Mouse (Mus musculus) neural tube, embryonic 15.5 days (tissue): ENCODE results near the gene Ewsr1. TPM values are rescaled to one million over a fixed set of nuclear protein-coding genes. Genes with fewer than 3 reads are reported as not detected.

Source experiments
- ATAC-seq: fragments of 200-750 bp; cut with Nextera tagmentation; 2 replicates; pipeline ENCODE4 v1.8.0; 2017; ENCODE audit warnings: mild to moderate bottlenecking, moderate TSS enrichment, moderate library complexity; ENCODE audit not compliant: low FRiP score
- H3K27ac ChIP-seq: fragments of 300-500 bp; sonication (generic); replicated peaks from 2 replicates; pipeline ENCODE4 v1.5.1; 2015; ENCODE audit warnings: mild to moderate bottlenecking, inconsistent platforms
- H3K27me3 ChIP-seq: fragments of 300-500 bp; sonication (generic); replicated peaks from 2 replicates; pipeline ENCODE4 v1.6.1; 2015; ENCODE audit warnings: inconsistent platforms
- H3K36me3 ChIP-seq: fragments of 300-500 bp; sonication (generic); 2 replicates; pipeline ENCODE4 v1.6.1; 2015; ENCODE audit warnings: inconsistent platforms
- H3K4me1 ChIP-seq: fragments of 300-500 bp; sonication (generic); 2 replicates; pipeline ENCODE4 v1.6.1; 2015; ENCODE audit warnings: inconsistent platforms
- H3K4me2 ChIP-seq: fragments of 300-500 bp; sonication (generic); 2 replicates; pipeline ENCODE4 v1.6.1; 2015; ENCODE audit warnings: inconsistent platforms, mild to moderate bottlenecking, moderate library complexity
- H3K4me3 ChIP-seq: fragments of 300-500 bp; sonication (generic); replicated peaks from 2 replicates; pipeline ENCODE4 v1.5.1; 2015; ENCODE audit warnings: mild to moderate bottlenecking, inconsistent platforms
- H3K9ac ChIP-seq: fragments of 300-500 bp; sonication (generic); replicated peaks from 2 replicates; pipeline ENCODE4 v1.6.1; 2015; ENCODE audit warnings: mild to moderate bottlenecking, inconsistent platforms
- H3K9me3 ChIP-seq: fragments of 300-500 bp; sonication (generic); replicated peaks from 2 replicates; pipeline ENCODE4 v1.6.1; 2016; ENCODE audit warnings: inconsistent platforms
- WGBS: fragments of 180-500 bp; shearing (Covaris S2); methylation state at CpG from one replicate; pipeline ENCODE4 v1.1.7; 2015; ENCODE audit warnings: mixed read lengths; 5-methylcytosine and 5-hydroxymethylcytosine counted together
- polyA plus RNA-seq: library from polyadenylated mRNA; unstranded; fragments of >200 nt; fragmentation: Nextera tagmentation; extraction: Ambion mirVana; gene quantifications from 2 replicates; pipeline ENCODE4 v1.2.1, GENCODE M21; 2015

The Ewsr1 gene
- polyA plus RNA-seq, 1 experiment from 2014 or later = 533 TPM

- 37% methylated on average over 23 of the region's 23 CpGs for WGBS
- H3K4me2 ChIP-seq = no peak overlapping the region
- no peak for ATAC-seq
- H3K27me3 ChIP-seq = peaks cover 54% of the 10 kb centered on the region
- no peaks in the 10 kb centered on the region for H3K9me3 ChIP-seq
- peaks cover 44% of the 10 kb centered on the region for H3K4me1 ChIP-seq
- H3K27ac ChIP-seq = no peak overlapping the region
- no peak overlapping the region for H3K4me3 ChIP-seq
- H3K36me3 ChIP-seq = no peaks in the 10 kb centered on the region; the same call in 1 of the 2 replicates
- H3K9ac ChIP-seq = no peak overlapping the region
Observed at GRCm38 (mm10) chr11:5055945-5056938, 42.8 kb downstream of the Ewsr1 start.

DNA sequence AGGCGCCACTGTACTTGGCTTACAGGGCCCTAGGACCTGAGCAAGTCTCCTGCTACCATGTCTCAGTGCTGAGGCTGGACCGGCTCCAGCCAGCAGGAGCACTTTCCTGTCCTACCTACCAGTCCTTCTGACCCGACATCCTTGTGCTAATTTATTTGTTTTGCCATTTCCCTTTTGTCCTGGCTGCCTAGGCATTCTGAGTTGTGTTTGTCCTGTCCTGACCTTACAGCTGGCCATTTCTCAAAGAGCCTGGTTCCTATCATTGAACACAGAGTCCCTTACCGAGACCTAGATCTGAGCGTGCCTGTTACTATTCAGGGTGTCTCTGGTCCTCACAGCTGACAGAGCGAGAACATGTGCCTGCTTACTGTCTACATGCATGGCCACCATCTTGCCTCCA is 44.2 kb downstream of the Ewsr1 start:
- ATAC-seq = no peak
- Histone ChIP-seq H3K9me3 (no peaks in the 10 kb centered on the region), H3K9ac (no peak overlapping the region), H3K36me3 (no peaks in the 10 kb centered on the region), H3K27me3 (peaks cover 41% of the 10 kb centered on the region), H3K4me1 (peaks cover 37% of the 10 kb centered on the region), H3K4me3 (no peak overlapping the region), H3K4me2 (no peak overlapping the region), H3K27ac (no peak overlapping the region)
- WGBS = 69% methylated on average over 6 of the region's 6 CpGs

GRCm38 (mm10) chr11:5054151-5054550 is 44.9 kb downstream of the Ewsr1 start:
- no peak overlapping the region for H3K27ac ChIP-seq
- H3K4me2 ChIP-seq = no peak overlapping the region
- no peaks in the 10 kb centered on the region for H3K9me3 ChIP-seq
- peaks cover 33% of the 10 kb centered on the region for H3K27me3 ChIP-seq
- no peak overlapping the region for H3K4me3 ChIP-seq
- peaks cover 30% of the 10 kb centered on the region for H3K4me1 ChIP-seq
- WGBS = 90% methylated on average over 14 of the region's 14 CpGs
- no peak overlapping the region for H3K9ac ChIP-seq
- H3K36me3 ChIP-seq = no peaks in the 10 kb centered on the region
- no peak for ATAC-seq

GRCm38 (mm10) chr11:5052200-5052854 is 46.7 kb downstream of the Ewsr1 start:
- Histone ChIP-seq H3K27ac (no peak overlapping the region), H3K4me2 (no peak overlapping the region), H3K4me1 (peaks cover 13% of the 10 kb centered on the region), H3K9ac (no peak overlapping the region), H3K4me3 (no peak overlapping the region), H3K27me3 (peaks cover 25% of the 10 kb centered on the region), H3K9me3 (no peaks in the 10 kb centered on the region), H3K36me3 (no peaks in the 10 kb centered on the region)
- whole genome bisulfite sequencing = 81% methylated on average over 10 of the region's 10 CpGs
- no peak for ATAC-seq

DNA sequence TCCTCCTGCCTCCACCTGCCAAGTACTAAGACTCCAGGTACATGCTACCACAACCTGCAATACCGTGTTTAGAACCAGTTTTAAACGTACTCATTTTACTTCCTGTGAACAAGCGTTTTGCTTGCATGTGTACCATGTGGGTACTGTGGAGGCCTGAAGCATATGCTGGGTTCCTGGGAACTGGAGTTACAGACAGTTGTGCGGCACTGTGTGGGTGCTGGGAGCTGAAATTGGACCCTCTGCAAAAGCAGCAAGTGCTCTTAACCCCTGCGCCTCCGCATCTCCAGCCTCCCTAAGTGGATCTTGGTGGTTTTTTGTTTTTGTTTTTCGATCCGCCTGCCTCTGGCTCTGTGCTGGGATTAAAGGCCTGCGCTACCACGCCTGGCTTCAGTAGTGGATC is 47.4 kb downstream of the Ewsr1 start:
- no peak overlapping the region for H3K9ac ChIP-seq
- no peak overlapping the region for H3K4me3 ChIP-seq
- WGBS = 89% methylated on average over 10 of the region's 10 CpGs
- H3K27me3 ChIP-seq = peaks cover 18% of the 10 kb centered on the region
- peaks cover 7% of the 10 kb centered on the region for H3K4me1 ChIP-seq
- no peaks in the 10 kb centered on the region for H3K9me3 ChIP-seq
- no peak for ATAC-seq
- H3K27ac ChIP-seq = no peak overlapping the region
- no peaks in the 10 kb centered on the region for H3K36me3 ChIP-seq
- no peak overlapping the region for H3K4me2 ChIP-seq

GRCm38 (mm10) chr11:5046321-5046926 is 52.6 kb downstream of the Ewsr1 start:
- H3K4me2 ChIP-seq = no peak overlapping the region
- H3K4me1 ChIP-seq = no peaks in the 10 kb centered on the region
- H3K9ac ChIP-seq = no peak overlapping the region
- H3K4me3 ChIP-seq = no peak overlapping the region
- ATAC-seq = no peak
- H3K27me3 ChIP-seq = no peaks in the 10 kb centered on the region
- H3K27ac ChIP-seq = no peak overlapping the region
- WGBS = 50% methylated on average over 12 of the region's 12 CpGs
- H3K36me3 ChIP-seq = peaks cover 21% of the 10 kb centered on the region
- H3K9me3 ChIP-seq = no peaks in the 10 kb centered on the region

GRCm38 (mm10) chr11:5042645-5043381 is 56.3 kb downstream of the Ewsr1 start:
- H3K36me3 ChIP-seq = peaks cover 56% of the 10 kb centered on the region
- no peak overlapping the region for H3K27ac ChIP-seq
- H3K27me3 ChIP-seq = no peaks in the 10 kb centered on the region
- no peaks in the 10 kb centered on the region for H3K4me1 ChIP-seq
- no peak overlapping the region for H3K4me2 ChIP-seq
- 92% methylated on average over 8 of the region's 8 CpGs for WGBS
- no peak overlapping the region for H3K4me3 ChIP-seq
- no peak for ATAC-seq
- H3K9me3 ChIP-seq = no peaks in the 10 kb centered on the region
- no peak overlapping the region for H3K9ac ChIP-seq

GRCm38 (mm10) chr11:5041144-5041780 is 57.8 kb downstream of the Ewsr1 start:
- Histone ChIP-seq H3K4me2 (no peak overlapping the region), H3K4me3 (no peak overlapping the region), H3K27ac (no peak overlapping the region), H3K4me1 (no peaks in the 10 kb centered on the region), H3K9me3 (no peaks in the 10 kb centered on the region), H3K27me3 (no peaks in the 10 kb centered on the region), H3K36me3 (peaks cover 72% of the 10 kb centered on the region), H3K9ac (no peak overlapping the region)
- WGBS = 85% methylated on average over 18 of the region's 18 CpGs
- no peak for ATAC-seq

GRCm38 (mm10) chr11:5040585-5040984 is 58.5 kb downstream of the Ewsr1 start:
- H3K27ac ChIP-seq = no peak overlapping the region
- no peaks in the 10 kb centered on the region for H3K4me1 ChIP-seq
- ATAC-seq = no peak
- H3K4me2 ChIP-seq = no peak overlapping the region
- no peak overlapping the region for H3K9ac ChIP-seq
- 95% methylated on average over 5 of the region's 5 CpGs for WGBS
- H3K36me3 ChIP-seq = peaks cover 78% of the 10 kb centered on the region
- no peak overlapping the region for H3K4me3 ChIP-seq
- no peaks in the 10 kb centered on the region for H3K9me3 ChIP-seq
- no peaks in the 10 kb centered on the region for H3K27me3 ChIP-seq

DNA sequence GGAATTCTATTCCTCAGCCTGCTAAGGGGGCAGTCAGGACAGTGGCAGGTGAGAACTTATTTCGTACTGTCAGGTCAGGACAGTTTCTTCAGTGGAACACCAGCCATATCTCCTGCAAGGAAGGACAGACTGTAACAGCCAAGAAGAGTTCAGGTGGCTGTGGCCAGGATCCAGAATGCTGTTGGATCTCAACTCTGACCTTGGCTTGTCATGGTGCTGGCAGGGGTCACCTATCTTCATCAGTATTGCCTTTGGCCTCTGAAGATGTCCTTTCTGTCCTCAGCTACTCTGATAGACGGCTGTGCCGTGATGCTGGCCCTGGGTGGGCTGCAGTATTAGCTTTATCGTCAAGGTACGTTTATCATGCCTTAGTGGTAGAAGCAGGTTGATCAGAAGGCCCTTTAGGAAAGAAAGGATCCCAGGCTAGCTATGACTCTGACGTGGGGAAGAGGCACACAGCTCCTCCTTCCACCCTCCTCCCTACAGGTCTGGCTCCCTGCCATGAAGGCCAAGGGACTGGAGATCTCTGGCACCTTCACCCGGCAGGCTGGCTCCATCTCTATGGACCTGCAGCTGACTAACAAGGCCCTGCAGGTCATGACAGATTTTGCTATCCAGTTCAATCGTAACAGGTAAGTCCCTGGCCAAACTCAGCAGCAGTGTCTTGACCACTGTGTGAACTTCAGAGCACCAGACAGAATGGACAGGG is 61.8 kb downstream of the Ewsr1 start:
- H3K27me3 ChIP-seq = no peaks in the 10 kb centered on the region
- H3K4me2 ChIP-seq = no peak overlapping the region
- H3K4me3 ChIP-seq = no peak overlapping the region
- H3K36me3 ChIP-seq = peaks cover 96% of the 10 kb centered on the region
- H3K4me1 ChIP-seq = no peaks in the 10 kb centered on the region
- ATAC-seq = no peak
- H3K9me3 ChIP-seq = no peaks in the 10 kb centered on the region
- H3K9ac ChIP-seq = no peak overlapping the region
- 89% methylated on average over 8 of the region's 8 CpGs for WGBS
- H3K27ac ChIP-seq = no peak overlapping the region
